Mouse (Mus musculus): ENCODE measurements around the gene Gm14190.
"Not testable (repeated sequence)": the region's sequence is repeated elsewhere in the genome, so short reads cannot be mapped to it uniquely, and the experiment has no call there.

The Gm14190 gene

DNA sequence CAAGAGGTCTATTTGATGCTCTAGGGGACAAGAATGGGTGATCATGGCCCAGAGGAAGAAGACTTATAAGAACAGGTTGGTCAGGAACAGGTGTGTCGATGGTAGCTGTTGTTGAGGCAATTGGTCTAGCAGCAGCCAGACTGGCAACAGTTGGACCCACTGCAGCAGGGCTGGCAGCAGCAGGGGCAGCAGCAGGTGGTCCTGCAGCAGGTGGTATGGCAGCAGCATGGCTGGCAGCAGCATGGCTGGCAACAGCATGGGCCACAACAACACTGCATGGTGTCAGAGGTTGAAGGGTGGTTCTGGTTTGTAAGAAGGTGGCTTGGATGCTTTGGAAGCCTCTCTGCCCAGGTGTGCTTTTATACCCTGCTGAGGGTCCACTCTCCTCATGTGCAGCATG is at the start of gene Gm14190:
TSS of gene Gm14190 (minus strand) at position 278 of the 400 bp plus-strand sequence.
- DNase-seq = no peak

DNA sequence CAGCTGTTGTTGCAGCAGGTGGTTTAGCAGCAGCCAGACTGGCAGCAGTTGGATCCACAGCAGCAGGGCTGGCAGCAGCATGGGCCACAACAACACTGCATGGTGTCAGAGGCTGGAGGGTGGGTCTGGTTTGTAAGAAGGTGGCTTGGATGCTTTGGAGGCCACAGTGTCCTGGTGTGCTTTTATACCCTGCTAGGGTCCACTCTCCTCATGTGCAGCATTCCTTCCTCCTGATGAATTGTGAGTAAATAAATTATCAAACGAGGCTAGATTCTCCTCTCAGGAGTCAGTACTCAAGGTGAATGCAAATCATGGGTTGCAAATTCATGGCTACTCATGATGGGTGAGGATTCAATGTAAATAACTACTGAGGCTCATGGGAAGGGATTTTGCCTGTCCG is 43.6 kb upstream of the Gm14190 start, which contains the start of gene Gm14180:
TSS of gene Gm14180 (minus strand) at position 101 of the 400 bp plus-strand sequence.
- no peak for DNase-seq

DNA sequence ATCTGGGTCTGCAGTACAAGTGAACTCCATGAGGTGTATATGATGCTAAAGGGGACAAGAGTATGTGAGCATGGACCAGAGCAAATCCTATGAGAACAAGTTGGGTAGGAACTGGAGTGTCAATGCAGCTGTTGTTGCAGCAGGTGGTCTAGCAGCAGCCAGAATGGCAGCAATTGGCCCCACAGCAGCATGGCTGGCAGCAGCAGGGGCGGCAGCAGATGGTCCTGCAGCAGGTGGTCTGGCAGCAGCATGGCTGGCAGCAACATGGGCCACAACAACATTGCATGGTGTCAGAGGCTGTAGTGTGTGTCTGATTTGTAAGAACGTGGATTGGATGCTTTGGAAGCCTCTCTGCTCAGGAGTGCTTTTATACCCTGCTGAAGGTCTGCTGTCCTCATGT is 33.5 kb upstream of the Gm14190 start:
- DNase-seq = peak; percentile 65 to 69

DNA sequence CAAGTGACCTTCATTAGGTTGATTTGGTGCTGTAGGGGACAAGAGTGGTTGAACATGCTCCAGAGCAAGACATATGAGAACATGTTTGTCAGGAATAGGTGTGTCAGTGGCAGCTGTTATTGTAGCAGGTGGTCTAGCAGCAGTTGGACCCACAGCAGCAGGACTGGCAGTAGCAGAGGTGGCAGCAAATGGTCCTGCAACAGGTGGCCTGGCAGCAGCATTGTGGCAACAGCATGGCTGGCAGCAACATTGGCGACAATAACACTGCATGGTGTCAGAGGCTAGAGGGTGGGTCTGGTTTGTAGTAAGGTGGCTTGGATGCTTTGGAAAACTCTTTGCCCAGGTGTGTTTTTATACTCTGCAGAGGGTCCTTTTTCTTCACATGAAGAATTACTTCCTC is 28.2 kb upstream of the Gm14190 start:
- peak; percentile 25 to 55 for DNase-seq

DNA sequence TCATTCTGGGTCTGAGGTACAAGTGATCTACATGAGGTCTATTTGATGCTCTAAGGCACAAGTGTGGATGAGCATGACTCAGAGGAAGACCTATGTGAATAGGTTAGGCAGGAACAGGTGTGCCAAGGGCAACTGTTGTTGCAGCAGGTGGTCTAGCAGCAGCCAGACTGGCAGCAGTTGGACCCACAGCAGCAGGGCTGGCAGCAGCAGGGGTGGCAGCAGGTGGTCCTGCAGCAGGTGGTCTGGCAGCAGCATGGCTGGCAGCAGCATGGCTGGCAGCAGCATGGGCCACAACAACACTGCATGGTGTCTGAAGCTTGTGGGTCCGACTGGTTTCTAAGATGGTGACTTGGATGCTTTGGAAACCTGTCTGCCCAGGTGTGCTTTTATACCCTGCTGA is 5.3 kb downstream of the Gm14190 start:
- peak; percentile 16 to 21 for DNase-seq

DNA sequence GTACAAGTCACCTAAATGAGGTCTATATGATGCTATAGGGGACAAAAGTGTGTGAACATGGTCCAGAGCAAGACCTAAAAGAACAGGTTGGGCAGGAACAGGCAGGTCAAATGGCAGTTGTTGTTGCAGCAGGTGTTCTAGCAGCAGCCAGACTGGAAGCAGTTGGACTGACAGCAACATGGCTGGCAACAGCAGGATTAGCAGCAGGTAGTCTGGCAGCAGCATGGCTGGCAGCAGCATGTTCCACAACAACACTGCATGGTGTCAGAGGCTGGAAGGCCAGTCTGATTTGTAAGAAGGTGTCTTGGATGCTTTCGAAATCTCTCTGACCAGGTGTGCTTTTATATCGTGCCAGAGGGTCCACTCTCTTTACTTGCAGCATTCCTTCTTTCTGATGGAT is 7.1 kb downstream of the Gm14190 start:
- peak; percentile 40 to 51 for DNase-seq

DNA sequence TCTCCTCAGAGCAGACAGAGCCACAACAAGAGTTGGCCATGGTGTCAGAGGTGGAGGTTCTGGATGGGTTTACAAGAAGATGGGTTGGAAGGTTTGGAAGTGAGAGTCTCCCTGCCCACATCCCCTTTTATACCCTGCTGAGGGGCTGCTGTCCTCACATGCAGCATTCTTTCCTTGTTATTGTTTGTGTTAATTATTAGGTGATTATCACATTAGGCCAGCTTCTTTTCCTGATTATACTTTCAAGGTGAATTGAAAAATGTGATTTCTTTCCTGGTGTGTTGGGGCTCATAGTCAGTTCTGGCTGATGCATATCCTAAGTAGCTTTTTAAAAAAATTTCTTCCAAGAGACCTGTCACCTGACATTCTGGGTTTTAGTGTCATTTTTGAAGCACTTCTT is 24.7 kb downstream of the Gm14190 start, which contains the start of gene Krtap4-6:
TSS of gene Krtap4-6 (minus strand) at position 101 of the 400 bp plus-strand sequence.
- DNase-seq = no peak

DNA sequence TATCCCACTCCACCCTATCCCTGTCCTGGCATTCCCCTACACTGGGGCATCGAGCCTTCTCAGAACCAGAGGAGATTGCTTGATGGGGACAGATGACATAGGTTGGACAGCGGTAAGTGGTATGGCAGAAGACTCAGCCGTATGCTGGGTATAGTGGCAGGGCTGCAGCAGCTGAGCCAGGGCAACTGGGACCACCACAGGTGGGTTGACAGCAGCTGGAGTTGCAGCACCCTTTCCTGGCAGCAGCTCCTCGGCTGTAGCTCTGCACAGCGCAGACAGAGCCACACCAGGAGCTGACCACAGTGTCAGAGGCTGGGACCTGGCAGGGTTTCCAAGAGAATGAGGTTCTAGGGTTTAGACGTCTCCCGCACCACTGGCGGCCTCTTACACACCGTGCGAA is 27.7 kb downstream of the Gm14190 start:
- DNase-seq = no peak

DNA sequence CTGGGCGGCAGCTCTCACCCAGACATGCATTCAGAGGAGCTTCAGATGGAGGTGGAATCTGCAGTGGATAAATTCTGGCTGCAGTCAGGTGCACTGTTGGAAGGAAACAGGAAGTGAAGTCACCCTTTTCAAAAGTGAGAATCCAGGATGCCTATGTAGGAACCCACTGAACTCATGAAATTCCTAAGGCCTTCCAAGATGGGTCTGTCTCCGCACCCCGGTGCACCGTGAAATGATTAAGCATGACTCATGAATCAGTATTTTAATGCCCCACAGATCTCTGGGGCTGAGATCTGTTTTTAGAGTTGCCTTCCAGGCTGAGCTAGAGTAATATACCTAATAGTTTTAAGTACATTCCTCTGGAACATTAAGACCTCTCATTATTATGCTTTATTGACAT is 31.3 kb downstream of the Gm14190 start:
- no peak for DNase-seq

DNA sequence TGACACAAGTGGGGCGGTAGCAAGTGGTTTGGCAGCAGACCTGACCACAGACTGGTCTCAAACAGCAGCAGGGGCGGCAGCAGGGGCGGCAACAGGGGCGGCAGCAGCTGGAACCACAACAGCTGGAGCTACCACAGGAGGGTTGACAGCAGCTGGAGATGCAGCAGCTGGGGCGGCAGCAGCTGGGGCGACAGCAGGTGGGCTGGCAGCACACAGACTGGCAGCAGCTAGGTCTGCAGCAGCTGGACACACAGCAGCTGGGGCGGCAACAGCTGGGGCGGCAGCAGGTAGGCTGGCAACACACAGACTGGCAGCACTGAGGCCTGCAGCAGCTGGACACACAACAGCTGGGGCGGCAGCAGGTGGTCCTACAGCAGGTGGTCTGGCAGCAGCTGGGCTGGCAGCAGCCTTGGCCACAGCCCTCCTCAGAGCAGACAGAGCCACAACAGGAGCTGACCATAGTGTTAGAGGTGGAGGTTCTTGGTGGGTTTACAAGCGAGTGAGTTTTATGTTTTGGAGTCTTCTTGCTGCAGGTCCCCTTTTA is 32.0 kb downstream of the Gm14190 start, which contains the start of gene Gm11563:
TSS of gene Gm11563 (minus strand) at position 494 of the 544 bp plus-strand sequence.
- not testable (repeated sequence) for DNase-seq

DNA sequence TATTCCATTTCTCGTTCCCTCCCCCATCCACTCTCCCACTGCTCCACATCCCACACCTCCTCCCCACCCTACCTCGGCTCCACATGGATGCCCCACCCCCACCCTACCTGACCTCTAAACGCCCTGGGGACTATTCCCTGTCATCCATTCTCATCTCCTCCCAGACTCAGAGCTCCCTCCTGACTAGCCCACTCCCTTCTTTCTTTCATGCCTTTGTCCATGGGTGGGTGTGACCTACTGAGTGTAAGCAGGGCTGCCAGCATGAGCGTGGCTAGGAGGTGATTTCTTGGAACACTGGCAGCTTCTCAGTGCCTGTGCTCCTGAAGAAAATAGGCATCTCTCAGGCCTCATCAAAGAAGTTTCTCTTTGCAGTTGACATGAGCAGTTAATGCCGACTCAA is 33.5 kb downstream of the Gm14190 start:
- no peak for DNase-seq

DNA sequence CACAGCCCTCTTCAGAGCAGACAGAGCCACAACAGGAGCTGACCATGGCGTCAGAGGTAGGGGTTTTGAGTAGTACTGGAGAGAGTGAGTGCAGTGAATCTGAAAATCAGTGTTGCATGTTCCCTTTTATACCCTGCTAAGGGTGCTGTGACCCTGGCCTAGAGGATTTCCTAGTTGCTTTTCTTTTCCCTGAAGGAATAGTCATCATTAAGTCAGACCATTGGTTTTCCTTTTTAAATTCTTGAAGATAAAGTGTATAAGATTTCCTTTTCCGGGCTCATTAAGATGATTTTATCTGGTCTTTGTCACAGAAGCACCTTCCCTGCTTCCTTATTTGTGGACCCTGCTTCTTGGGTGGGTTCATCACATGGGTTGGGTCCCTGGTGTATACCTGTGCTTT is 40.4 kb downstream of the Gm14190 start, which contains the start of gene Gm11555:
TSS of gene Gm11555 (minus strand) at position 101 of the 400 bp plus-strand sequence.
- no peak for DNase-seq

DNA sequence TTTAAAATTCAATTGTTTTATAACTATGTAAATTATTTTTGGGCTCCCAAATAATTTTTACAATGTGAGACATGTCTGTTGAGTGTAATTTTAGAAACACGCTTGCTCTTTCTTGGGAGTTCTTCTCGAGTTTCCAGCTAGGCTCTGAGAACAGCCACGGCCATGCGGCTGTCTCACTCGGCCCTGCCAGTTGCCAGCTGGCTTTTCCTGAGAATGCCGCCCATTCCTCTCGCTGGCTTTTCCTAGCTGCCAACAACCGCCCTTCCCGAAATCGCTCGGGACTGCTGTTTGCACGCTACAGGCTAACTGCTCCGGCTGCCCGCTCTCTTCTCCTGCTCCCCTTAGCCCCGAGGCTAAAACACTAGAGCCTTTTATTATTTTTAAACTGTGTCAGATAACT is 44.1 kb downstream of the Gm14190 start:
- peak; percentile 10 to 14 for DNase-seq

DNA sequence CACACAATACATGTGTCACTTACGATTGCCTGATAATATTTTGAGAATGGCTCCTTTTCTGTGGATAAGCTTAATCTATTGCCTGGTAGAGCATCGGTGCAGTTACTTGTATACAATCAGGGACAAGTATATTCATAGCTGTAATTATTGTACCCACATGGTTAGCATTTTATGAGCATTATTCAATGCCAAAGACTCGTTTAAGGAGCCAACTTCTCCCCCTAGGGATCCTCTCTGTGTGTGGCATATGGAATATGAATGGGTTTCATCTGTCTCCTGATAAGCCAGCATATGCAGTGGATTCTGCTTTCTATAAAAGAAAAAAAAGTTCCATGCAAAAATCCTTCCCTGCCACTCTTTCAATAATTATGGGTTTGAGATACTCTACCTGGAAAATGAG is 46.2 kb downstream of the Gm14190 start:
- no peak for DNase-seq

DNA sequence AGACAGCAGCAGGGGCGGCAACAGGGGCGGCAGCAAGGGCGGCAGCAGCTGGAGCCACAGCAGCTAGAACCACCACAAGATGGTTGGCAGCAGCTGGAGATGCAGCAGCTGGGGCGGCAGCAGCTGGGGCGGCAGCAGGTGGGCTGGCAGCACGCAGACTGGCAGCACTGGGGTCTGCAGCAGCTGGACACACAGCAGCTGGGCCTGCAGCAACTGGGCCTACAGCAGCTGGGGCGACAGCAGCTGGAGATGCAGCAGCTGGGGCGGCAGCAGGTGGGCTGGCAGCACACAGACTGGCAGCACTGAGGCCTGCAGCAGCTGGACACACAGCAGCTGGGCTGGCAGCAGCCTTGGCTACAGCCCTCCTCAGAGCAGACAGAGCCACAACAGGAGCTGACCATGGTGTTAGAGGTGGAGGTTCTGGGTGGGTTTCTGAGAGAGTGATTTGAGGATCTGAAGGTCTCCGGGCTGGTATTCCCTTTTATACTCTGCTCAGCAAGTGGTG is 46.9 kb downstream of the Gm14190 start, which contains the start of gene Krtap4-7:
TSS of gene Krtap4-7 (minus strand) at position 455 of the 505 bp plus-strand sequence.
- DNase-seq = not testable (repeated sequence)

DNA sequence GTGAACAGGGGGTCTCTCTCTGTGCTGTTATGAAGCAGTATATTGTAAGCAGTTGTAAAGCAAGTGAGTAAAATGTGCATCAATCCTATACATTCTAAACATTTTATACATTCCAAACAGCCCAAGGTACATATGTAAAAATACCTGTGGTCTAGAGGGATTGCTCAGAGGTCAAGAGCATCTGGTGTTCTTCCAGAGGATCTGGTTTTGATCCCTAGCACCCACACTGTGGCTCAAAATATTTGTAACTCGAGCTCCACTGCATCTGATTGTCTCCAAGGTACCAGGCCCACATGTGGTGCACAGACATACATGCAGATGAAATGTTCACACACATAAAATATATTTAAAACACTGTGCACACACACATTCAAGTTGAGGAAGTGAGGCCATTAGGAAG is 49.6 kb downstream of the Gm14190 start:
- no peak for DNase-seq
